Mouse (Mus musculus): ENCODE measurements around the gene Vps35l. TPM values are rescaled to one million over a fixed set of nuclear protein-coding genes. Genes with fewer than 3 reads are reported as not detected.
A peak's percentile ranks its signal among the peaks of the same experiment; 100 is the strongest.

The Vps35l gene
- polyA plus RNA-seq, 1 experiment from 2014 or later: 85.8 TPM

GRCm38 (mm10) chr7:118766119-118766833 lies 26.2 kb downstream of the Vps35l start:
- Histone ChIP-seq H3K27me3 (replicated peaks; ENCODE audit: control insufficient read depth, insufficient read depth, low read length) (no peaks in the 10 kb centered on the region), H3K27ac (ENCODE audit: low read length) (no peak overlapping the region), H3K9me3 (ENCODE audit: control insufficient read depth, low read length) (no peaks in the 10 kb centered on the region), H3K4me1 (ENCODE audit: control insufficient read depth, insufficient read depth, low read length) (peaks cover 8% of the 10 kb centered on the region), H3K4me2 (ENCODE audit: low read depth, low read length) (no peak overlapping the region), H3K36me3 (ENCODE audit: control insufficient read depth, insufficient read depth, low read length) (0 out of 2 replicates have a peak, but pooled peaks cover 3% of the 10 kb centered on the region), H3K4me3 (ENCODE audit: low read length) (no peak overlapping the region), H3K9ac (ENCODE audit: low read depth, low read length) (no peak overlapping the region)
- WGBS: 58% methylated on average over 18 of the region's 18 CpGs
- ATAC-seq: peak; percentile 39; the same call in 1 of the 2 replicates

GRCm38 (mm10) chr7:118766834-118767224 lies 26.8 kb downstream of the Vps35l start:
- H3K4me2 ChIP-seq (ENCODE audit: low read depth, low read length): no peak overlapping the region
- H3K4me3 ChIP-seq (ENCODE audit: low read length): no peak overlapping the region
- peaks cover 8% of the 10 kb centered on the region for H3K4me1 ChIP-seq (ENCODE audit: control insufficient read depth, insufficient read depth, low read length)
- H3K27ac ChIP-seq (ENCODE audit: low read length): no peak overlapping the region
- WGBS: 80% methylated on average over 5 of the region's 5 CpGs
- H3K36me3 ChIP-seq (ENCODE audit: control insufficient read depth, insufficient read depth, low read length): 0 out of 2 replicates have a peak, but pooled peaks cover 3% of the 10 kb centered on the region
- H3K9me3 ChIP-seq (ENCODE audit: control insufficient read depth, low read length): no peaks in the 10 kb centered on the region
- no peak for ATAC-seq
- no peaks in the 10 kb centered on the region for H3K27me3 ChIP-seq (replicated peaks; ENCODE audit: control insufficient read depth, insufficient read depth, low read length)
- H3K9ac ChIP-seq (ENCODE audit: low read depth, low read length): no peak overlapping the region

GRCm38 (mm10) chr7:118769208-118769607 lies 29.2 kb downstream of the Vps35l start:
- WGBS: 62% methylated on average over 8 of the region's 8 CpGs
- ATAC-seq: no peak
- no peak overlapping the region for H3K4me2 ChIP-seq (ENCODE audit: low read depth, low read length)
- no peaks in the 10 kb centered on the region for H3K9me3 ChIP-seq (ENCODE audit: control insufficient read depth, low read length)
- H3K4me3 ChIP-seq (ENCODE audit: low read length): no peak overlapping the region
- H3K27me3 ChIP-seq (replicated peaks; ENCODE audit: control insufficient read depth, insufficient read depth, low read length): no peaks in the 10 kb centered on the region
- 0 out of 2 replicates have a peak, but pooled peaks cover 3% of the 10 kb centered on the region for H3K36me3 ChIP-seq (ENCODE audit: control insufficient read depth, insufficient read depth, low read length)
- no peak overlapping the region for H3K9ac ChIP-seq (ENCODE audit: low read depth, low read length)
- peaks cover 8% of the 10 kb centered on the region for H3K4me1 ChIP-seq (ENCODE audit: control insufficient read depth, insufficient read depth, low read length)
- H3K27ac ChIP-seq (ENCODE audit: low read length): no peak overlapping the region

- H3K4me3 ChIP-seq (ENCODE audit: low read length): no peak overlapping the region
- H3K9me3 ChIP-seq (ENCODE audit: control insufficient read depth, low read length): no peaks in the 10 kb centered on the region
- no peak overlapping the region for H3K9ac ChIP-seq (ENCODE audit: low read depth, low read length)
- no peak for ATAC-seq
- 19% methylated on average over 1 of the region's 1 CpGs for WGBS
- H3K4me1 ChIP-seq (ENCODE audit: control insufficient read depth, insufficient read depth, low read length): peaks cover 8% of the 10 kb centered on the region
- H3K27ac ChIP-seq (ENCODE audit: low read length): no peak overlapping the region
- 0 out of 2 replicates have a peak, but pooled peaks cover 3% of the 10 kb centered on the region for H3K36me3 ChIP-seq (ENCODE audit: control insufficient read depth, insufficient read depth, low read length)
- no peaks in the 10 kb centered on the region for H3K27me3 ChIP-seq (replicated peaks; ENCODE audit: control insufficient read depth, insufficient read depth, low read length)
- H3K4me2 ChIP-seq (ENCODE audit: low read depth, low read length): no peak overlapping the region
Observed at GRCm38 (mm10) chr7:118769655-118770054, 29.6 kb downstream of the Vps35l start.

GRCm38 (mm10) chr7:118773027-118773426 lies 33.0 kb downstream of the Vps35l start:
- Histone ChIP-seq H3K4me1 (ENCODE audit: control insufficient read depth, insufficient read depth, low read length) (no peaks in the 10 kb centered on the region), H3K27ac (ENCODE audit: low read length) (no peak overlapping the region), H3K4me3 (ENCODE audit: low read length) (no peak overlapping the region), H3K4me2 (ENCODE audit: low read depth, low read length) (no peak overlapping the region), H3K36me3 (ENCODE audit: control insufficient read depth, insufficient read depth, low read length) (peaks cover 6% of the 10 kb centered on the region; the same call in 1 of the 2 replicates), H3K27me3 (replicated peaks; ENCODE audit: control insufficient read depth, insufficient read depth, low read length) (no peaks in the 10 kb centered on the region), H3K9me3 (ENCODE audit: control insufficient read depth, low read length) (no peaks in the 10 kb centered on the region), H3K9ac (ENCODE audit: low read depth, low read length) (no peak overlapping the region)
- ATAC-seq: no peak
- 90% methylated on average over 12 of the region's 12 CpGs for WGBS

GRCm38 (mm10) chr7:118775991-118776390 lies 36.0 kb downstream of the Vps35l start:
- Histone ChIP-seq H3K4me3 (ENCODE audit: low read length) (no peak overlapping the region), H3K4me2 (ENCODE audit: low read depth, low read length) (no peak overlapping the region), H3K9me3 (ENCODE audit: control insufficient read depth, low read length) (no peaks in the 10 kb centered on the region), H3K36me3 (ENCODE audit: control insufficient read depth, insufficient read depth, low read length) (peaks cover 6% of the 10 kb centered on the region; the same call in 1 of the 2 replicates), H3K4me1 (ENCODE audit: control insufficient read depth, insufficient read depth, low read length) (no peaks in the 10 kb centered on the region), H3K9ac (ENCODE audit: low read depth, low read length) (no peak overlapping the region), H3K27me3 (replicated peaks; ENCODE audit: control insufficient read depth, insufficient read depth, low read length) (no peaks in the 10 kb centered on the region), H3K27ac (ENCODE audit: low read length) (no peak overlapping the region)
- ATAC-seq: no peak
- 86% methylated on average over 7 of the region's 7 CpGs for WGBS

GRCm38 (mm10) chr7:118776491-118776890 lies 36.5 kb downstream of the Vps35l start:
- H3K4me2 ChIP-seq (ENCODE audit: low read depth, low read length): no peak overlapping the region
- WGBS: 85% methylated on average over 9 of the region's 9 CpGs
- H3K9ac ChIP-seq (ENCODE audit: low read depth, low read length): no peak overlapping the region
- no peaks in the 10 kb centered on the region for H3K9me3 ChIP-seq (ENCODE audit: control insufficient read depth, low read length)
- H3K27ac ChIP-seq (ENCODE audit: low read length): no peak overlapping the region
- peaks cover 6% of the 10 kb centered on the region; the same call in 1 of the 2 replicates for H3K36me3 ChIP-seq (ENCODE audit: control insufficient read depth, insufficient read depth, low read length)
- no peaks in the 10 kb centered on the region for H3K27me3 ChIP-seq (replicated peaks; ENCODE audit: control insufficient read depth, insufficient read depth, low read length)
- H3K4me1 ChIP-seq (ENCODE audit: control insufficient read depth, insufficient read depth, low read length): no peaks in the 10 kb centered on the region
- no peak overlapping the region for H3K4me3 ChIP-seq (ENCODE audit: low read length)
- no peak for ATAC-seq

GRCm38 (mm10) chr7:118777598-118778394 lies 37.8 kb downstream of the Vps35l start:
- Histone ChIP-seq H3K9ac (ENCODE audit: low read depth, low read length) (no peak overlapping the region), H3K27me3 (replicated peaks; ENCODE audit: control insufficient read depth, insufficient read depth, low read length) (no peaks in the 10 kb centered on the region), H3K9me3 (ENCODE audit: control insufficient read depth, low read length) (no peaks in the 10 kb centered on the region), H3K4me3 (ENCODE audit: low read length) (no peak overlapping the region), H3K27ac (ENCODE audit: low read length) (no peak overlapping the region), H3K4me2 (ENCODE audit: low read depth, low read length) (no peak overlapping the region), H3K4me1 (ENCODE audit: control insufficient read depth, insufficient read depth, low read length) (no peaks in the 10 kb centered on the region), H3K36me3 (ENCODE audit: control insufficient read depth, insufficient read depth, low read length) (peaks cover 6% of the 10 kb centered on the region; the same call in 1 of the 2 replicates)
- ATAC-seq: no peak
- WGBS: 82% methylated on average over 10 of the region's 10 CpGs

- peaks cover 2% of the 10 kb centered on the region; the same call in 1 of the 2 replicates for H3K36me3 ChIP-seq (ENCODE audit: control insufficient read depth, insufficient read depth, low read length)
- no peak for ATAC-seq
Observed at GRCm38 (mm10) chr7:118778561-118778960, 38.5 kb downstream of the Vps35l start.

More at GRCm38 (mm10) chr7:118778561-118778960, 38.5 kb downstream of the Vps35l start:
- no peak overlapping the region for H3K27ac ChIP-seq (ENCODE audit: low read length)
- no peak overlapping the region for H3K4me3 ChIP-seq (ENCODE audit: low read length)
- no peak overlapping the region for H3K4me2 ChIP-seq (ENCODE audit: low read depth, low read length)
- no peak overlapping the region for H3K9ac ChIP-seq (ENCODE audit: low read depth, low read length)
- no peaks in the 10 kb centered on the region for H3K4me1 ChIP-seq (ENCODE audit: control insufficient read depth, insufficient read depth, low read length)
- WGBS: 73% methylated on average over 6 of the region's 6 CpGs
- H3K9me3 ChIP-seq (ENCODE audit: control insufficient read depth, low read length): no peaks in the 10 kb centered on the region
- no peaks in the 10 kb centered on the region for H3K27me3 ChIP-seq (replicated peaks; ENCODE audit: control insufficient read depth, insufficient read depth, low read length)

Measured in intestine, embryonic 16.5 days (tissue).